In genomic region chr11:77624002-77624401, GRCm38 (mm10) we compare ENCODE assay signal across 9 mouse cellular contexts. TPM values are rescaled to one million over a fixed set of nuclear protein-coding genes. Genes with fewer than 3 reads are reported as not detected.
A peak's percentile ranks its signal among the peaks of the same experiment; 100 is the strongest.
DNase-seq lines count a peak whose midpoint lies in the region; ATAC-seq and TF ChIP-seq lines count a peak whose summit lies in the region.
"Had no signal": no experiment of that assay in that cellular context is flagged by ENCODE, and none has a peak within 500 bp of the region (broad histone marks: within the 10 kb centered on the region; RNA-seq: fewer than 3 reads in every experiment).

No protein-coding gene starts in this region.

- no peaks in the 10 kb centered on the region for H3K36me3 ChIP-seq in heart, embryonic 14.5 days (ENCODE audit: control insufficient read depth, insufficient read depth, low read length)
- no peaks in the 10 kb centered on the region for H3K36me3 ChIP-seq in hindbrain, embryonic 12.5 days
- H3K36me3 ChIP-seq in midbrain, embryonic 10.5 days, result no peaks in the 10 kb centered on the region

- intact Hi-C loops in heart, postnatal 25 days (cut with DNase I), result no loop called here

- H3K4me2 ChIP-seq in heart, embryonic 14.5 days (ENCODE audit: low read length), result peak overlapping the region; percentile 96
- H3K4me2 ChIP-seq in hindbrain, embryonic 12.5 days (replicated peaks), result peak overlapping the region; percentile 68

- TF ChIP-seq CTCF in bone marrow macrophage, adult 2 months (IDR thresholded peaks at IDR 0.05; ENCODE audit: low read depth, low read length), result no peak

- H3K4me1 ChIP-seq in heart, embryonic 14.5 days (ENCODE audit: control insufficient read depth in 2 of 2, insufficient read depth in 2 of 2, low read length in 2 of 2), result peaks cover 5 to 13% of the 10 kb centered on the region in 2 experiments; a peak in 3 of 4 replicates
- H3K4me1 ChIP-seq in bone marrow macrophage, adult 2 months (ENCODE audit: control insufficient read depth, insufficient read depth, low read length), result peaks cover 14% of the 10 kb centered on the region
- H3K4me1 ChIP-seq in hindbrain, embryonic 12.5 days, result peaks cover 19% of the 10 kb centered on the region
- H3K4me1 ChIP-seq in midbrain, embryonic 10.5 days, result peaks cover 34% of the 10 kb centered on the region

- 32% methylated on average over 5 of the region's 5 CpGs for WGBS in heart, embryonic 14.5 days
- WGBS in hindbrain, embryonic 12.5 days, result 39% methylated on average over 5 of the region's 5 CpGs
- 30% methylated on average over 5 of the region's 5 CpGs for WGBS in midbrain, embryonic 10.5 days

- H3K4me3 ChIP-seq in heart, embryonic 14.5 days (ENCODE audit: control insufficient read depth in 1 of 2, insufficient read depth in 1 of 2, low read depth in 1 of 2, low read length in 2 of 2), result peak overlapping the region; percentile 34 to 40; a peak in 3 of 4 replicates
- H3K4me3 ChIP-seq in bone marrow macrophage, adult 2 months (ENCODE audit: insufficient read depth, low read length), result peak overlapping the region; percentile 45; the same call in 1 of the 2 replicates
- peak overlapping the region; percentile 29; the same call in 1 of the 2 replicates for H3K4me3 ChIP-seq in hindbrain, embryonic 12.5 days
- H3K4me3 ChIP-seq in midbrain, embryonic 10.5 days, result peak overlapping the region; percentile 55

- no peaks in the 10 kb centered on the region for H3K27me3 ChIP-seq in heart, embryonic 14.5 days (ENCODE audit: control insufficient read depth, insufficient read depth, low read length)
- no peaks in the 10 kb centered on the region for H3K27me3 ChIP-seq in hindbrain, embryonic 12.5 days
- H3K27me3 ChIP-seq in midbrain, embryonic 10.5 days (ENCODE audit: low read depth, poor library complexity, severe bottlenecking), result peaks cover 12% of the 10 kb centered on the region

- TF ChIP-seq POLR2A in bone marrow macrophage, adult 2 months (IDR thresholded peaks at IDR 0.05; ENCODE audit: borderline replicate concordance, low read depth, low read length), result no peak

- H3K9ac ChIP-seq in heart, embryonic 14.5 days (ENCODE audit: low read length), result peak overlapping the region; percentile 50
- H3K9ac ChIP-seq in hindbrain, embryonic 12.5 days, result no peak overlapping the region

- DNase-seq in heart, postnatal 25 days (ENCODE audit: low spot score), result no peak
- no peak for DNase-seq in midbrain, embryonic 10.5 days (ENCODE audit: low spot score)
- DNase-seq in embryo, embryonic 10.5 days (ENCODE audit: low spot score), result no peak
- DNase-seq in thymus, postnatal 25 days, result no peak
- DNase-seq in cerebellum, adult 11-12 months, result no peak

- no peak for ATAC-seq in heart, embryonic 14.5 days (ENCODE audit: insufficient number of reproducible peaks, insufficient read depth, low FRiP score, low read depth)
- ATAC-seq in hindbrain, embryonic 12.5 days (ENCODE audit: low FRiP score), result no peak
- ATAC-seq: CD4-positive, CD25-positive, alpha-beta regulatory T cell, adult 4 months had no signal

- H3K9me3 ChIP-seq in heart, embryonic 14.5 days (ENCODE audit: control insufficient read depth, low read length), result no peaks in the 10 kb centered on the region
- no peaks in the 10 kb centered on the region for H3K9me3 ChIP-seq in hindbrain, embryonic 12.5 days (replicated peaks)
- no peaks in the 10 kb centered on the region for H3K9me3 ChIP-seq in midbrain, embryonic 10.5 days (replicated peaks)

- no peak overlapping the region for H3K27ac ChIP-seq in heart, embryonic 14.5 days (replicated peaks in 1 of 2; ENCODE audit: control insufficient read depth in 1 of 2, insufficient read depth in 1 of 2, low read depth in 2 of 2, low read length in 2 of 2)
- no peak overlapping the region for H3K27ac ChIP-seq in bone marrow macrophage, adult 2 months (ENCODE audit: insufficient read depth, low read depth, low read length)
- H3K27ac ChIP-seq in hindbrain, embryonic 12.5 days, result peak overlapping the region; percentile 67
- H3K27ac ChIP-seq in midbrain, embryonic 10.5 days (replicated peaks), result peak overlapping the region; percentile 68; the same call in 1 of the 2 replicates

RNA-seq across cellular contexts. Expression of gene Taok1, which starts 16.4 kb away (rescaled TPM):
- polyA plus RNA-seq in heart, embryonic 14.5 days (2014; fragmentation: Nextera tagmentation; extraction: Ambion mirVana), result 20.4 and 20.8 TPM in 2 replicates
- 10 to 100 TPM; 51.8 to 58.4 TPM for total RNA-seq in heart, postnatal 25 days (2021)
- polyA plus RNA-seq in bone marrow macrophage, adult 2 months (2012; ENCODE audit: insufficient read depth, insufficient read length, missing spikeins), result 38.5 and 40.3 TPM in 2 replicates
- polyA plus RNA-seq in hindbrain, embryonic 12.5 days (2016; fragmentation: Nextera tagmentation; extraction: Ambion mirVana), result 22.3 and 23.1 TPM in 2 replicates
- polyA plus RNA-seq in midbrain, embryonic 10.5 days (2016; fragmentation: Nextera tagmentation; extraction: Ambion mirVana), result 13.9 and 16.6 TPM in 2 replicates

Comparison
In these comparisons a context has a peak if more than half of its experiments do, and no peak if none do; other contexts are left out.
1. H3K27ac ChIP-seq: peak in hindbrain, embryonic 12.5 days (single experiment) and midbrain, embryonic 10.5 days (single experiment); none in heart, embryonic 14.5 days (0 of 2) and bone marrow macrophage, adult 2 months (single experiment).
2. Peak in every context shown above with its lines, with median percentiles within 50 percentile points of each other: H3K4me3 ChIP-seq.